Mouse (Mus musculus) liver, adult 2 months (tissue): ENCODE results near the gene Cers5.

Experiments used
- CTCF ChIP-seq: fragments of 200-500 bp; IDR thresholded peaks from 2 replicates; pipeline ENCODE4 v1.5.1; 2011; ENCODE audit warnings: low read depth, low read length, control low read depth
- POLR2A ChIP-seq: fragments of 200-500 bp; IDR thresholded peaks from 2 replicates; pipeline ENCODE4 v1.6.1; 2011; ENCODE audit warnings: low read length, control low read depth; ENCODE audit not compliant: insufficient read depth; ENCODE audit errors: extremely low read depth

GRCm38 (mm10) chr15:99690924-99691323 lies 81.8 kb downstream of the Cers5 start:
- no peak for TF ChIP-seq CTCF
- TF ChIP-seq POLR2A = no peak
